Mouse (Mus musculus) heart, postnatal 36 days (tissue): ENCODE results near the gene Mrgprg. TPM values are rescaled to one million over a fixed set of nuclear protein-coding genes. Genes with fewer than 3 reads are reported as not detected.

ENCODE experiments used
- microRNA-seq, 2 experiments: library from miRNA; unstranded; fragments of <30 nt; microRNA quantifications; one replicate each; pipeline ENCODE4 v1.2.0; 2021; ENCODE audit warnings: borderline number of aligned reads in 2 of 2
- total RNA-seq, 2 experiments: library from RNA; stranded (reverse); gene quantifications; 2 replicates each; pipeline ENCODE4 v1.2.3; 2021

Gene Mrgprg
- total RNA-seq, 2 experiments from 2014 or later: not detected

Small RNA genes lying within 50 kb of the gene (microRNA-seq; reads per million reads assigned to microRNA genes)
- gene Gm22064: 0 reads per million in 2 experiments

Other genes with a start within 250 kb of the Mrgprg start
- gene Nap1l4, start 217.9 kb downstream of the Mrgprg start, total RNA-seq: 100 to 1,000 TPM; 181 to 193 TPM
- gene Cars, start 166.9 kb downstream of the Mrgprg start, total RNA-seq: 10 to 100 TPM; 22.6 to 23.6 TPM
- under 1 TPM; 0.44 to 0.81 TPM for gene Tnfrsf26, start 138.3 kb downstream of the Mrgprg start, total RNA-seq
- gene Tnfrsf22, start 117.3 kb downstream of the Mrgprg start, total RNA-seq: 1 to 10 TPM; 1.5 to 2.3 TPM
- 1 to 10 TPM; 1.4 to 2.0 TPM for gene Tnfrsf23, start 81.1 kb downstream of the Mrgprg start, total RNA-seq
- gene Osbpl5, start 10.0 kb downstream of the Mrgprg start, total RNA-seq: 10 to 100 TPM; 19.6 to 26.1 TPM
- 1 to 10 TPM; 1.2 to 1.4 TPM for gene Mrgpre, start 17.5 kb upstream of the Mrgprg start, total RNA-seq
- 1 to 10 TPM; 4.2 to 4.4 TPM for gene Nadsyn1, start 55.9 kb upstream of the Mrgprg start, total RNA-seq
- 1 to 10 TPM; 5.6 to 6.2 TPM for gene Dhcr7, start 56.2 kb upstream of the Mrgprg start, total RNA-seq
- gene Gm498, start 99.8 kb upstream of the Mrgprg start, total RNA-seq: not detected
- gene Shank2, start 234.9 kb upstream of the Mrgprg start, total RNA-seq: under 1 TPM; 0.22 to 0.49 TPM